Mouse (Mus musculus) olfactory bulb, adult 2 months (tissue): Measurements from ENCODE around the gene Tnfaip8l1. TPM values are rescaled to one million over a fixed set of nuclear protein-coding genes. Genes with fewer than 3 reads are reported as not detected.

ENCODE experiments used
- H3K27ac ChIP-seq: fragments of 200-500 bp; 2 replicates; pipeline ENCODE4 v1.5.1; 2012; ENCODE audit warnings: low read depth, low read length; ENCODE audit not compliant: insufficient read depth
- H3K4me1 ChIP-seq: fragments of 200-500 bp; 2 replicates; pipeline ENCODE4 v1.6.1; 2012; ENCODE audit warnings: low read length; ENCODE audit not compliant: control insufficient read depth, insufficient read depth
- H3K4me3 ChIP-seq: fragments of 200-500 bp; 2 replicates; pipeline ENCODE4 v1.5.1; 2012; ENCODE audit warnings: mild to moderate bottlenecking, low read depth, low read length, moderate library complexity; ENCODE audit not compliant: insufficient read depth
- CTCF ChIP-seq: fragments of 200-500 bp; IDR thresholded peaks from 2 replicates; pipeline ENCODE4 v1.5.1; 2012; ENCODE audit warnings: low read depth, mild to moderate bottlenecking, low read length, moderate library complexity; ENCODE audit not compliant: insufficient read depth
- POLR2A ChIP-seq: fragments of 200-500 bp; IDR thresholded peaks from 2 replicates; pipeline ENCODE4 v1.6.1; 2012; ENCODE audit warnings: mild to moderate bottlenecking, low read depth, low read length, moderate library complexity; ENCODE audit not compliant: insufficient read depth
- WGBS: fragments of 180-500 bp; shearing (Covaris S2); methylation state at CpG from one replicate; pipeline ENCODE4 v1.1.7; 2018; 5-methylcytosine and 5-hydroxymethylcytosine counted together
- polyA plus RNA-seq: library from polyadenylated mRNA; stranded (reverse); fragments of >200 nt; gene quantifications from 2 replicates; pipeline ENCODE4 v1.2.4, GENCODE M21; 2012; ENCODE audit warnings: low replicate concordance; ENCODE audit not compliant: missing spikeins, insufficient read depth, insufficient read length

The Tnfaip8l1 gene
- polyA plus RNA-seq, 1 experiment: not detected

GRCm38 (mm10) chr17:56134463-56134971, 27.8 kb upstream of the Tnfaip8l1 start:
- Histone ChIP-seq H3K4me1 (peaks cover 48% of the 10 kb centered on the region), H3K4me3 (peak overlapping the region; percentile 15), H3K27ac (no peak overlapping the region)
- TF ChIP-seq CTCF (peak; percentile 77), POLR2A (no peak)
- 4% methylated on average over 27 of the region's 27 CpGs for WGBS

GRCm38 (mm10) chr17:56136558-56136957, 25.7 kb upstream of the Tnfaip8l1 start:
- peaks cover 56% of the 10 kb centered on the region for H3K4me1 ChIP-seq
- TF ChIP-seq POLR2A: no peak
- no peak for TF ChIP-seq CTCF
- WGBS: 87% methylated on average over 7 of the region's 7 CpGs
- no peak overlapping the region for H3K4me3 ChIP-seq
- no peak overlapping the region for H3K27ac ChIP-seq

- 27% methylated on average over 25 of the region's 25 CpGs for WGBS
- Histone ChIP-seq H3K4me3 (peak overlapping the region; percentile 86), H3K4me1 (peaks cover 61% of the 10 kb centered on the region), H3K27ac (no peak overlapping the region)
- TF ChIP-seq CTCF: no peak
- no peak for TF ChIP-seq POLR2A
Measured at GRCm38 (mm10) chr17:56137839-56138613, 24.3 kb upstream of the Tnfaip8l1 start.

GRCm38 (mm10) chr17:56139355-56139754, 22.9 kb upstream of the Tnfaip8l1 start:
- Histone ChIP-seq H3K4me3 (peak overlapping the region; percentile 86), H3K4me1 (peaks cover 51% of the 10 kb centered on the region), H3K27ac (peak overlapping the region; percentile 1; the same call in 1 of the 2 replicates)
- 7% methylated on average over 21 of the region's 21 CpGs for WGBS
- 0 out of 2 replicates have a peak, but pooled peaks have one; percentile 8 for TF ChIP-seq POLR2A
- no peak for TF ChIP-seq CTCF

GRCm38 (mm10) chr17:56139858-56140595, 22.2 kb upstream of the Tnfaip8l1 start, which contains the start of gene Sema6b:
Gene Sema6b (minus strand): TSS chr17:56140343.
- 2% methylated on average over 78 of the region's 79 CpGs for WGBS
- Histone ChIP-seq H3K4me1 (peaks cover 44% of the 10 kb centered on the region), H3K4me3 (peak within 1 kb of the TSS; percentile 86), H3K27ac (peak within 1 kb of the TSS; percentile 85)
- TF ChIP-seq CTCF (no peak), POLR2A (peak; percentile 48; the same call in 1 of the 2 replicates)

GRCm38 (mm10) chr17:56141702-56142605, 20.3 kb upstream of the Tnfaip8l1 start:
- 1% methylated on average over 39 of the region's 47 CpGs for WGBS
- H3K4me3 ChIP-seq: peak overlapping the region; percentile 63
- H3K27ac ChIP-seq: no peak overlapping the region
- TF ChIP-seq POLR2A (peak; percentile 41; the same call in 1 of the 2 replicates), CTCF (no peak)
- H3K4me1 ChIP-seq: peaks cover 49% of the 10 kb centered on the region

- 84% methylated on average over 9 of the region's 9 CpGs for WGBS
- no peak for TF ChIP-seq POLR2A
- TF ChIP-seq CTCF: no peak
- Histone ChIP-seq H3K4me3 (no peak overlapping the region), H3K4me1 (peaks cover 36% of the 10 kb centered on the region), H3K27ac (no peak overlapping the region)
Measured at GRCm38 (mm10) chr17:56144546-56144945, 17.7 kb upstream of the Tnfaip8l1 start.

GRCm38 (mm10) chr17:56146131-56146530, 16.1 kb upstream of the Tnfaip8l1 start:
- WGBS: 30% methylated on average over 9 of the region's 9 CpGs
- TF ChIP-seq POLR2A (no peak), CTCF (no peak)
- Histone ChIP-seq H3K4me3 (no peak overlapping the region), H3K27ac (no peak overlapping the region), H3K4me1 (peaks cover 32% of the 10 kb centered on the region)
